Mouse (Mus musculus): Measurements from ENCODE around the gene Vav2. TPM values are rescaled to one million over a fixed set of nuclear protein-coding genes. Genes with fewer than 3 reads are reported as not detected.
A peak's percentile ranks its signal among the peaks of the same experiment; 100 is the strongest.

Gene Vav2
- total RNA-seq, 2 experiments from 2014 or later = 5.6 to 8.9 TPM

GRCm38 (mm10) chr2:27251434-27251833 lies 175.4 kb downstream of the Vav2 start:
- DNase-seq = no peak

- DNase-seq = no peak
Observed at GRCm38 (mm10) chr2:27248211-27248610, 178.6 kb downstream of the Vav2 start, which contains the start of gene Sardh. Gene Sardh, minus strand, starts transcription at chr2:27248337.

- DNase-seq = no peak
Observed at GRCm38 (mm10) chr2:27247487-27247863, 179.4 kb downstream of the Vav2 start.

GRCm38 (mm10) chr2:27246712-27247486 lies 179.9 kb downstream of the Vav2 start:
- DNase-seq = peak; percentile 89

GRCm38 (mm10) chr2:27245947-27246346 lies 180.9 kb downstream of the Vav2 start:
- no peak for DNase-seq

- DNase-seq = peak; percentile 80
Observed at GRCm38 (mm10) chr2:27237342-27237741, 189.5 kb downstream of the Vav2 start.

- DNase-seq = peak; percentile 81
Observed at GRCm38 (mm10) chr2:27235729-27236128, 191.1 kb downstream of the Vav2 start.

- no peak for DNase-seq
Observed at GRCm38 (mm10) chr2:27232376-27232775, 194.5 kb downstream of the Vav2 start.

- DNase-seq = no peak
Observed at GRCm38 (mm10) chr2:27229481-27230105, 197.2 kb downstream of the Vav2 start.

GRCm38 (mm10) chr2:27228809-27229480 lies 197.9 kb downstream of the Vav2 start:
- no peak for DNase-seq

- no peak for DNase-seq
Observed at GRCm38 (mm10) chr2:27226572-27226971, 200.3 kb downstream of the Vav2 start.

GRCm38 (mm10) chr2:27223012-27223421 lies 203.8 kb downstream of the Vav2 start:
- DNase-seq = peak; percentile 40

GRCm38 (mm10) chr2:27218569-27218968 lies 208.3 kb downstream of the Vav2 start:
- no peak for DNase-seq

GRCm38 (mm10) chr2:27218121-27218544 lies 208.7 kb downstream of the Vav2 start:
- DNase-seq = no peak

GRCm38 (mm10) chr2:27215537-27215936 lies 211.3 kb downstream of the Vav2 start:
- no peak for DNase-seq

Small RNAs within 50 kb of the gene (microRNA-seq; reads per million reads assigned to microRNA genes)
- 0 to 0.32 reads per million in 2 experiments for gene Gm24049
- gene Mir7578 = 0 reads per million in 2 experiments

Other genes starting within 250 kb of the Vav2 start
- gene Sardh, start 178.7 kb downstream of the Vav2 start, total RNA-seq (2021) = 1 to 10 TPM; 5.2 to 7.8 TPM
- gene Brd3os, start 15.3 kb upstream of the Vav2 start, total RNA-seq (2021) = 1 to 10 TPM in 1 of 2 experiments, under 1 TPM in 1; 0.94 to 1.6 TPM
- 10 to 100 TPM; 52.3 to 53.6 TPM for gene Brd3, start 80.6 kb upstream of the Vav2 start, total RNA-seq (2021)
- 10 to 100 TPM; 27.4 to 27.8 TPM for gene Wdr5, start 88.1 kb upstream of the Vav2 start, total RNA-seq (2021)
- gene Rxra, start 249.4 kb upstream of the Vav2 start, total RNA-seq (2021) = 10 to 100 TPM; 58.8 to 61.3 TPM

All from gastrocnemius, postnatal 10 days (tissue).